Mouse (Mus musculus) myocyte (in vitro differentiated cells): ENCODE data around the gene Fbxo36.

Experiments
- CEBPB ChIP-seq: IDR thresholded peaks from 2 replicates; pipeline ENCODE4 v1.6.1; 2011; ENCODE audit warnings: mild to moderate bottlenecking, moderate library complexity; ENCODE audit not compliant: poor library complexity, insufficient read depth, severe bottlenecking
- E2F4 ChIP-seq: IDR thresholded peaks from one replicate; pipeline ENCODE4 v1.6.1; 2011; ENCODE audit warnings: mild to moderate bottlenecking, control low read depth, moderate library complexity; ENCODE audit not compliant: insufficient read depth
- MAX ChIP-seq: IDR thresholded peaks from one replicate; pipeline ENCODE4 v1.6.1; 2011; ENCODE audit warnings: low read depth, mild to moderate bottlenecking, control low read depth
- MYOD1 ChIP-seq, 3 experiments: IDR thresholded peaks; one replicate each; pipeline ENCODE4 v1.6.1; 2011; ENCODE audit warnings: control low read depth in 2 of 3, low read depth in 2 of 3, mild to moderate bottlenecking in 2 of 3, moderate library complexity in 1 of 3; ENCODE audit not compliant: insufficient read length in 2 of 3, control insufficient read depth in 1 of 3
- POLR2A ChIP-seq: IDR thresholded peaks from one replicate; pipeline ENCODE4 v1.6.1; 2011; ENCODE audit warnings: low read depth, mild to moderate bottlenecking, control low read depth, moderate library complexity; ENCODE audit not compliant: insufficient read length
- POLR2AphosphoS2 ChIP-seq: IDR thresholded peaks from one replicate; pipeline ENCODE4 v1.6.1; 2011; ENCODE audit warnings: low read depth, control low read depth; ENCODE audit not compliant: insufficient read length
- REST ChIP-seq: IDR thresholded peaks from one replicate; pipeline ENCODE4 v1.6.1; 2011; ENCODE audit warnings: mild to moderate bottlenecking, control low read depth, moderate library complexity; ENCODE audit not compliant: insufficient read depth, insufficient read length
- SRF ChIP-seq: IDR thresholded peaks from one replicate; pipeline ENCODE4 v1.6.1; 2011; ENCODE audit warnings: low read depth; ENCODE audit not compliant: control insufficient read depth, insufficient read length
- TCF12 ChIP-seq: IDR thresholded peaks from one replicate; pipeline ENCODE4 v1.6.1; 2011; ENCODE audit warnings: mild to moderate bottlenecking, control low read depth; ENCODE audit not compliant: poor library complexity, insufficient read depth, severe bottlenecking
- USF1 ChIP-seq: IDR thresholded peaks from one replicate; pipeline ENCODE4 v1.6.1; 2011; ENCODE audit warnings: low read depth, mild to moderate bottlenecking, control low read depth, moderate library complexity

DNA sequence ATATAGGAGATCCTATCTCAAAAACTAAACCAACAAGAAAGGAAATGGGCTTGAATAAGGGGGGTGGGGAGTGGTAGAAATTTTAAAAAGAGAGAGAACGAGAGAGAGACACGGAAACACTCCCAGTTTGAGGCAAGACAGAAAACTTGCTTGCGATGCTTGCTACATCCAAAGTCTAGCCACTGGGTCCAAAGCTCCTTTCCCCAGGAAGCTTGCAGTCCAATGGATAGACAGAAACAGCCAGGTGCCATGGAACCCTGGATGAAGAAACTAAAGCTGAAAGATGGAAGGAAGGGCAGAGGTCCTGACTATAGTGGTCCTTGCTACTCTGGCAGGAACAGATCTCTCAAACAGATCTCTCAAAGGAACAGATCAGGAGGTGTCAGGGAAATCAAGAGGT, 8.7 kb downstream of the Fbxo36 start:
- TF ChIP-seq REST (no peak), CEBPB (no peak), POLR2A (no peak), MYOD1 (IDR thresholded peaks at IDR 0.05; ENCODE audit: control insufficient read depth in 1 of 3, insufficient read length in 2 of 3, low read depth in 2 of 3) (no peak), SRF (no peak), MAX (no peak), USF1 (no peak), TCF12 (no peak), E2F4 (no peak), POLR2AphosphoS2 (no peak)
